Mouse (Mus musculus) liver, embryonic 11.5 days (tissue): ENCODE measurements around the gene Klhl26. TPM values are rescaled to one million over a fixed set of nuclear protein-coding genes. Genes with fewer than 3 reads are reported as not detected.

Experiments used
- ATAC-seq: fragments of 200-750 bp; cut with Nextera tagmentation; replicated peaks from 2 replicates; pipeline ENCODE4 v1.8.0; 2017; ENCODE audit warnings: moderate number of reproducible peaks, mild to moderate bottlenecking, moderate TSS enrichment, moderate library complexity; ENCODE audit not compliant: low FRiP score
- DNase-seq: peaks from one replicate; pipeline ENCODE4 v3.0.0-alpha.2; 2017; ENCODE audit warnings: low spot score
- H3K27ac ChIP-seq: fragments of 300-500 bp; sonication (generic); 2 replicates; pipeline ENCODE4 v1.5.1; 2014; ENCODE audit warnings: mild to moderate bottlenecking, low read depth, low read length, control low read depth
- H3K27me3 ChIP-seq: fragments of 300-500 bp; sonication (generic); replicated peaks from 2 replicates; pipeline ENCODE4 v1.6.1; 2014; ENCODE audit warnings: low read length, mixed read lengths; ENCODE audit not compliant: control insufficient read depth, insufficient read depth
- H3K36me3 ChIP-seq: fragments of 300-500 bp; sonication (generic); 2 replicates; pipeline ENCODE4 v1.6.1; 2014; ENCODE audit warnings: mild to moderate bottlenecking, low read length, moderate library complexity, mixed read lengths; ENCODE audit not compliant: control insufficient read depth, insufficient read depth
- H3K4me1 ChIP-seq: fragments of 300-500 bp; sonication (generic); replicated peaks from 2 replicates; pipeline ENCODE4 v1.6.1; 2014; ENCODE audit warnings: low read length, mixed read lengths; ENCODE audit not compliant: control insufficient read depth, insufficient read depth
- H3K4me2 ChIP-seq: fragments of 300-500 bp; sonication (generic); 2 replicates; pipeline ENCODE4 v1.6.1; 2014; ENCODE audit warnings: mild to moderate bottlenecking, control low read depth, moderate library complexity
- H3K4me3 ChIP-seq: fragments of 300-500 bp; sonication (generic); 2 replicates; pipeline ENCODE4 v1.5.1; 2014; ENCODE audit warnings: low read depth, low read length, control low read depth
- H3K9ac ChIP-seq: fragments of 300-500 bp; sonication (generic); 2 replicates; pipeline ENCODE4 v1.6.1; 2014; ENCODE audit warnings: low read depth, low read length, control low read depth
- H3K9me3 ChIP-seq: fragments of 300-500 bp; sonication (generic); 2 replicates; pipeline ENCODE4 v1.6.1; 2016; ENCODE audit warnings: low read length, inconsistent platforms, mixed read lengths; ENCODE audit not compliant: control insufficient read depth
- WGBS: fragments of 180-500 bp; shearing (Covaris S2); extraction: QIAGEN DNeasy Blood & Tissue Kit; methylation state at CpG from one replicate; pipeline ENCODE4 v1.1.7; 2014; 5-methylcytosine and 5-hydroxymethylcytosine counted together
- polyA plus RNA-seq: library from polyadenylated mRNA; unstranded; fragments of >200 nt; fragmentation: Nextera tagmentation; extraction: Ambion mirVana; gene quantifications from 2 replicates; pipeline ENCODE4 v1.2.1, GENCODE M21; 2014

The Klhl26 gene
- polyA plus RNA-seq, 1 experiment from 2014 or later: 13.0 TPM

GRCm38 (mm10) chr8:70487993-70488796 is 11.4 kb upstream of the Klhl26 start:
- DNase-seq (peak; percentile 71), ATAC-seq (peak; percentile 52)
- Histone ChIP-seq H3K4me2 (peak overlapping the region; percentile 62), H3K9ac (0 out of 2 replicates have a peak overlapping the region, but pooled peaks have one; percentile 8), H3K9me3 (no peaks in the 10 kb centered on the region), H3K36me3 (no peaks in the 10 kb centered on the region), H3K4me3 (peak overlapping the region; percentile 44), H3K27ac (no peak overlapping the region), H3K27me3 (peaks cover 100% of the 10 kb centered on the region), H3K4me1 (peaks cover 32% of the 10 kb centered on the region)
- WGBS: 2% methylated on average over 55 of the region's 55 CpGs

DNA sequence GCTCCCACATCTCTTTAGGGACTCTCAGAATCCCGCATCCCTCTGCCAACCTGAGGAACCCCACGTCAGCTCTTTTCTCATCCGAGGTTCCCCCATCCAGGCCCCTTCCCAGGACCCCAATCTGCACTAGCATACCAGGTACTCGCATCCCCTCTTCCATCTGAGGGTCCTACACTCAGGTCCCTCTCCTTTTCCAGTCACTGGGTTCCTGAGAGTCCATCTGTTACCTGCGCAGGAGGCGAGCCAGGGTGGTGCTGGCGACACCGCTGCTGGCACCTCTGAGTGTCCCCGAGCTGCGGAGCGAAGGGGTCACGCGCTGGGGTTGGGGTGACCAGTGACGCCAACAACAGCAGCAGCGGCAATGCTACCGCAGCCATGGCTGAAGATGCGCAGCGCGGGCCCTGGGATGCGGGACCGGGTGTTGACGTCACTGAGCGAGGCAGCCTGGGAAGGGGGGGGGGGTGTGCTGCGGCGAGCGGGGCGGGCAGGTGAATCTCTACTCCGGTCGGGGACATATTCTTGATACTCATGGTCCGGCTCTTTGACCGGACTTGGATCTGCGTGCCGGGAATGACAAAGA is 10.3 kb upstream of the Klhl26 start, which contains the start of gene Tmem59l:
Gene Tmem59l (minus strand): TSS at position 418 of the 580 bp plus-strand sequence.
- Histone ChIP-seq H3K9ac (0 out of 2 replicates have a peak within 1 kb of the TSS, but pooled peaks have one; percentile 8), H3K27ac (no peak within 1 kb of the TSS), H3K36me3 (no peaks in the 10 kb centered on the region), H3K4me1 (peaks cover 23% of the 10 kb centered on the region), H3K4me3 (peak within 1 kb of the TSS; percentile 44), H3K9me3 (no peaks in the 10 kb centered on the region), H3K4me2 (peak within 1 kb of the TSS; percentile 62), H3K27me3 (peaks cover 100% of the 10 kb centered on the region)
- ATAC-seq (no peak), DNase-seq (no peak)
- 13% methylated on average over 33 of the region's 33 CpGs for WGBS

DNA sequence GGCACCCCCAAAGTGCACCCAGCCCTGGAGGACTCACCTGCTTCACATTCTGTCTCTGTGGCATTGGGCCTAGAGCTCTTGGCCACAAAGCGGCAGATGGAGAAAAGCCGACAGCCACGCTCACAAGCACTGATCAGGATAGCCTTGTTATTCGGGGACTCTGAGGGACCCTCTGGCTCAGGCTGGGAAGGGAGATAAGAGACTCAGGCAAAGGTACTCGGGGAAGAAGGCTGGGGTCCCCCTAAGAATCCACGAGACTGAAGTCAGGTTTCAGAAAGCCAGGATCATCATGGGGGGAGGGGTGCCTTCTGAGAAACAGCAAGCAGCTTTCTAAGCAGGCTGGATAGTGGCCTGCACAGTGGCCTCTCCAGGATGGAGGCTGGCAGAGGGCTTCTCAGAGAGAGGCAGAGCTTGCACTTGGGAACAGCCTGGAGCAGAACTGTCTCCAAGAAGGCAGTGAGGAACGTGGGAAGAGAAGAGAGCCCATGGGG is 9.5 kb upstream of the Klhl26 start:
- Histone ChIP-seq H3K4me2 (no peak overlapping the region), H3K9me3 (no peaks in the 10 kb centered on the region), H3K4me3 (no peak overlapping the region), H3K9ac (no peak overlapping the region), H3K4me1 (peaks cover 23% of the 10 kb centered on the region), H3K27me3 (peaks cover 100% of the 10 kb centered on the region), H3K27ac (no peak overlapping the region), H3K36me3 (no peaks in the 10 kb centered on the region)
- WGBS: 39% methylated on average over 7 of the region's 7 CpGs
- ATAC-seq: no peak
- DNase-seq: no peak

- ATAC-seq (no peak), DNase-seq (no peak)
- Histone ChIP-seq H3K27ac (no peak overlapping the region), H3K27me3 (peaks cover 76% of the 10 kb centered on the region), H3K4me2 (no peak overlapping the region), H3K9me3 (no peaks in the 10 kb centered on the region), H3K9ac (no peak overlapping the region), H3K36me3 (no peaks in the 10 kb centered on the region), H3K4me3 (no peak overlapping the region), H3K4me1 (peaks cover 3% of the 10 kb centered on the region)
- WGBS: 52% methylated on average over 2 of the region's 2 CpGs
Observed at GRCm38 (mm10) chr8:70482943-70483342, 6.2 kb upstream of the Klhl26 start.

DNA sequence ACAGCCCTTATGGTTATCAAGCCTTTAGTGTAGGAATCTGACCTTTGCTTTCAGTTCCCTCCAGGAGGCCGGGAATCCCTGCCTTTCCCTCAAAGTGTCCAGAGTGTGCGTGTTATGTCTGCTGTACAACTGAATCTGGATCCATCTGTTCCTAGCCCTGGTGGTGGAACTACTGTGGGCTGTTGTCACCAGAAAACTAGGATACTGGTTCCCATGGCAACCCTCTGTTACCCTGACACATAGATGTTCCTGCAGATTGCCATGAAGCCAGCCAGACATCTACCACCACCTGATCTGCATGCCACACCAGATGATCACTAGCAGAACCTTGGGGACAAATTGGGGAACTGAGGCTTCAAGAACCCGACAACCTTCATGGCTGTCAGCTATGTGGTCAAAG is 5.1 kb upstream of the Klhl26 start:
- DNase-seq (no peak), ATAC-seq (no peak)
- peaks cover 65% of the 10 kb centered on the region for H3K27me3 ChIP-seq
- H3K4me1 ChIP-seq: peaks cover 10% of the 10 kb centered on the region
- H3K9ac ChIP-seq: no peak overlapping the region
- H3K36me3 ChIP-seq: no peaks in the 10 kb centered on the region
- H3K27ac ChIP-seq: no peak overlapping the region
- no peak overlapping the region for H3K4me2 ChIP-seq
- no peaks in the 10 kb centered on the region for H3K9me3 ChIP-seq
- WGBS: 61% methylated on average over 3 of the region's 3 CpGs
- H3K4me3 ChIP-seq: no peak overlapping the region

DNA sequence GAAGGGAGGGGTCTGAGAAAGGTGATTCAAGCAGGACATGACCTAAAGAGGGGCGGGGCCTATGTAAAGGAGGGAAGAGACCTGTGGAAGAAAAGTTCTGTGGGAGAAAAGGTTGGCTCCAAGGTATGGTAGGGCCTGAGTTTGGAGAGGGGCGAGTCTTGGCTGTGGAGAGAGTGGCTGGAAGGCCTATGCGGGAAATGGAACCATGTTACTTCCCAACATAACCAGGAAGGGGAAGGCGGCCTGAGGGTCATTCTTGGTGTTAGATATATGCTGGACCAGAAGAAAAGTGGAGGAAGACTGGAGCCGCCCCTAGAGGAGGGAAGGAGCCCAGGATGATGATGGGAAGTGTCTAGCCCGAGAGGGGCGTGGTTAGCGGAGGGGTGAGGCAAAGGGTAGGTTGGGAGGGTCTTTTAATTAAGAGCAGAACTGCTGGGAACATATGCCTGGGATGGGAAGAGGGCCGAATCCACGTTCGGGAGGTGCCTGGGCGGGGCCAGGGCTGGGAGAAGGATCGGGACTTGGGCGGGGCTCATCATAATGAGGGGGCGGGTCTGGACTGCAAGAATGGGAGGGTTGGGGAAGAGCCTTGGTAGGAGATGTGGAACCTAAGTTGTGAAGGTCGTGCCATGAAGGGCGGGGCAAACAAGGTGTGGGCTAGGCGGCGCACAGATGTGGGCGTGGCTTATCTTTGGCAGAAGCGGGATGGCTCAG is 658 bp upstream of the Klhl26 start:
- WGBS: 2% methylated on average over 21 of the region's 21 CpGs
- Histone ChIP-seq H3K4me3 (peak overlapping the region; percentile 75), H3K4me2 (peak overlapping the region; percentile 95), H3K27ac (peak overlapping the region; percentile 70), H3K9me3 (no peaks in the 10 kb centered on the region), H3K27me3 (peaks cover 20% of the 10 kb centered on the region), H3K36me3 (peaks cover 5% of the 10 kb centered on the region), H3K9ac (peak overlapping the region; percentile 35; the same call in 1 of the 2 replicates), H3K4me1 (peaks cover 20% of the 10 kb centered on the region)
- ATAC-seq (peak; percentile 63), DNase-seq (peak; percentile 61)

- Histone ChIP-seq H3K27ac (no peak overlapping the region), H3K4me1 (peaks cover 31% of the 10 kb centered on the region), H3K9ac (no peak overlapping the region), H3K36me3 (peaks cover 5% of the 10 kb centered on the region), H3K4me2 (no peak overlapping the region), H3K4me3 (no peak overlapping the region), H3K27me3 (no peaks in the 10 kb centered on the region), H3K9me3 (no peaks in the 10 kb centered on the region)
- DNase-seq (no peak), ATAC-seq (no peak)
- 97% methylated on average over 7 of the region's 7 CpGs for WGBS
Observed at GRCm38 (mm10) chr8:70471856-70472255, 4.9 kb downstream of the Klhl26 start.

DNA sequence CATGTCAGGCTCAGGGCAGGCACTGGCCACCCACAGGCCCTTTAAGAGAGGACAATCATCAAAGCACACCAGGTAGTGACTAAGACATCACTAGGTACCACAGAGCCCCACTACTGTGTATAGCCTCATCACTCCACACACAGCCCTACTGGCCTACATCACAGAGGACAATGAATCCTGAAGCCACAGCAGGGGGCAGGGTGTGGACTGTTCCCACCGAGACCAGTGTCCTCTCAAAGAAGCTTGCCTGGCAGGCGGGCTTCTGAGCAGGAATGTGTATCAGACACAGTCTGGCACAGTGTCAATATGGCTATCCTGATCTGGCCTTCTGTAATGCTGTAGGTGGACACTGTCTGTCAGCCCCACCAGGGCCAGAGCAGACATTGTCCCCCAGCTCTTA is 6.8 kb downstream of the Klhl26 start:
- ATAC-seq (0 out of 2 replicates have a peak, but pooled peaks have one; percentile 5), DNase-seq (no peak)
- H3K27me3 ChIP-seq: no peaks in the 10 kb centered on the region
- no peaks in the 10 kb centered on the region for H3K9me3 ChIP-seq
- WGBS: 67% methylated on average over 2 of the region's 2 CpGs
- H3K4me3 ChIP-seq: no peak overlapping the region
- peaks cover 2% of the 10 kb centered on the region for H3K36me3 ChIP-seq
- peaks cover 27% of the 10 kb centered on the region for H3K4me1 ChIP-seq
- H3K4me2 ChIP-seq: no peak overlapping the region
- no peak overlapping the region for H3K27ac ChIP-seq
- no peak overlapping the region; the same call in 1 of the 2 replicates for H3K9ac ChIP-seq
